8 mouse cellular contexts compared by ENCODE assay signal in the genomic region with DNA sequence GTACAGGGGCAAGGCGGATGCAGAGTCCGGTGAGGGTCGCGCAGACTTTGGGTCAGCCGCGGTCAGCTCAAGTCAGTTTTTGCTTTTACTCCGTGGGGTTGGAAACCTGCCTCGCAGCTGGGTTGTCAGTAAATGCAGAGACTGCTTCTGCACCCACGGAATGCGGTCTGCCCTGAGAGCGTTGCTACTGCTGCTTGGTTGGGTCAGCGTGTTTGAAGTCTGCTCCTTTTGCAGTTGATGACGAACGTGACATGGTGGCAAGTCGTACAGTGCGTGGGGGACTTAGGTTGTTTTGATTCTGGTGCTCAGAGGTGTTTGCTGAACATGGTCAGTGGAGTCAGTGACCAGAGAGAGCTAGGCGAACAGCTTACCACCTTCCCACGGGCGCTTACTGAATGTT. TPM values are rescaled to one million over a fixed set of nuclear protein-coding genes. Genes with fewer than 3 reads are reported as not detected.
DNase-seq lines count a peak whose midpoint lies in the region; ATAC-seq and TF ChIP-seq lines count a peak whose summit lies in the region.

No protein-coding gene starts in this region.

- TF ChIP-seq POLR2A in kidney, adult 2 months (IDR thresholded peaks at IDR 0.05; ENCODE audit: low read depth, low read length): no peak

- H3K9ac ChIP-seq in forebrain, postnatal 0 days: peak overlapping the region; percentile 92

- no peaks in the 10 kb centered on the region for H3K36me3 ChIP-seq in kidney, adult 2 months (ENCODE audit: control insufficient read depth, insufficient read depth, low read length)
- H3K36me3 ChIP-seq in forebrain, postnatal 0 days (ENCODE audit: insufficient read depth): peaks cover 16% of the 10 kb centered on the region
- H3K36me3 ChIP-seq in megakaryocyte, embryonic 14.5 days (replicated peaks; ENCODE audit: low read length): peaks cover 34% of the 10 kb centered on the region

- ATAC-seq in Patski: peak; percentile 28
- peak; percentile 17 for ATAC-seq in forebrain, postnatal 0 days

- peak overlapping the region; percentile 70 for H3K4me2 ChIP-seq in forebrain, postnatal 0 days (ENCODE audit: low read depth)

- POLR2A ChIA-PET in Patski (lab: Charles Lee): interaction anchor here (0.6 kb wide), 2 partner anchors 29 to 487 kb away, joined by 3 read pairs; no protein-coding TSS in a partner anchor

- TF ChIP-seq CTCF in kidney, adult 2 months (conservative IDR thresholded peaks at IDR 0.05; ENCODE audit: insufficient read depth, insufficient read length, low read depth, low read length): no peak
- TF ChIP-seq CTCF in Patski (IDR thresholded peaks at IDR 0.05): no peak
- no peak for TF ChIP-seq CTCF in forebrain, postnatal 0 days (IDR thresholded peaks at IDR 0.05; ENCODE audit: low read depth)

- H3K4me1 ChIP-seq in kidney, adult 2 months (ENCODE audit: control insufficient read depth, insufficient read depth, low read length): 0 out of 2 replicates have a peak, but pooled peaks cover 3% of the 10 kb centered on the region
- peaks cover 9% of the 10 kb centered on the region for H3K4me1 ChIP-seq in forebrain, postnatal 0 days (ENCODE audit: insufficient read depth)
- H3K4me1 ChIP-seq in megakaryocyte, embryonic 14.5 days: peaks cover 67% of the 10 kb centered on the region

- CTCF ChIA-PET in Patski (lab: Charles Lee): no interaction called here

- peak overlapping the region; percentile 87 for H3K27ac ChIP-seq in kidney, adult 2 months (ENCODE audit: insufficient read depth, low read depth, low read length)
- H3K27ac ChIP-seq in forebrain, postnatal 0 days (ENCODE audit: low read depth, low read length): peak overlapping the region; percentile 73

- no peaks in the 10 kb centered on the region for H3K9me3 ChIP-seq in forebrain, postnatal 0 days (ENCODE audit: low read length)
- no peaks in the 10 kb centered on the region for H3K9me3 ChIP-seq in megakaryocyte, embryonic 14.5 days

- 1% methylated on average over 19 of the region's 19 CpGs for WGBS in kidney, adult 2 months
- 5% methylated on average over 19 of the region's 19 CpGs for WGBS in forebrain, postnatal 0 days

- H3K4me3 ChIP-seq in kidney, adult 2 months (ENCODE audit: insufficient read depth, low read depth, low read length): peak overlapping the region; percentile 99
- peak overlapping the region; percentile 68 for H3K4me3 ChIP-seq in forebrain, postnatal 0 days (ENCODE audit: low read depth, low read length)
- peak overlapping the region; percentile 100 for H3K4me3 ChIP-seq in megakaryocyte, embryonic 14.5 days (replicated peaks)

- no peaks in the 10 kb centered on the region for H3K27me3 ChIP-seq in kidney, adult 2 months (replicated peaks; ENCODE audit: control insufficient read depth, insufficient read depth, low read length)
- no peaks in the 10 kb centered on the region for H3K27me3 ChIP-seq in Patski
- H3K27me3 ChIP-seq in forebrain, postnatal 0 days (ENCODE audit: insufficient read depth, low read length): no peaks in the 10 kb centered on the region
- no peaks in the 10 kb centered on the region for H3K27me3 ChIP-seq in megakaryocyte, embryonic 14.5 days (replicated peaks)

- in situ Hi-C loops in Patski (cut with MboI; ENCODE audit: low pct_unique_long_range_greater_than_20kb): no loop called here

- no peak for DNase-seq in kidney, adult 2 months
- no peak for DNase-seq in kidney, adult 11 months
- DNase-seq in Patski (ENCODE audit: low read depth, low spot score): no peak
- DNase-seq in forebrain, postnatal 0 days: no peak
- DNase-seq in ovary, postnatal 36 days (ENCODE audit: low spot score): no peak
- DNase-seq in adrenal gland, postnatal 10 days: no peak
- DNase-seq in urinary bladder, postnatal 25 days (ENCODE audit: low spot score): no peak

RNA-seq across cellular contexts. Expression of gene Golga3, which starts 0.5 kb away (rescaled TPM):
- 7.8 and 8.6 TPM in 2 replicates for polyA plus RNA-seq in kidney, adult 2 months (2012; rRNA removed)
- polyA plus RNA-seq in Patski (2021): 33.5 TPM
- 17.8 and 25.1 TPM in 2 replicates for total RNA-seq in forebrain, postnatal 0 days (2014; rRNA removed)
- 12.7 and 15.9 TPM in 2 replicates for polyA plus RNA-seq in forebrain, postnatal 0 days (2015; fragmentation: Nextera tagmentation; extraction: Ambion mirVana)
- polyA plus RNA-seq in megakaryocyte, embryonic 14.5 days (2012; ENCODE audit: insufficient read depth, low replicate concordance): 0.26 and 2.0 TPM in 2 replicates
- 10 to 100 TPM; 31.6 to 37.8 TPM for total RNA-seq in adrenal gland, postnatal 10 days (2021)

RNA-seq across cellular contexts. Expression of gene Chfr, which starts 41.4 kb away (rescaled TPM):
- polyA plus RNA-seq in kidney, adult 2 months (2012; rRNA removed): 23.2 and 23.5 TPM in 2 replicates
- polyA plus RNA-seq in Patski (2021): 43.4 TPM
- total RNA-seq in forebrain, postnatal 0 days (2014; rRNA removed): 60.1 and 69.1 TPM in 2 replicates
- polyA plus RNA-seq in forebrain, postnatal 0 days (2015; fragmentation: Nextera tagmentation; extraction: Ambion mirVana): 45.9 and 53.8 TPM in 2 replicates
- polyA plus RNA-seq in megakaryocyte, embryonic 14.5 days (2012; ENCODE audit: insufficient read depth, low replicate concordance): 16.6 and 30.1 TPM in 2 replicates
- total RNA-seq in adrenal gland, postnatal 10 days (2021): 10 to 100 TPM; 34.3 to 44.4 TPM

RNA-seq across cellular contexts. Expression of gene Ankle2, which starts 53.8 kb away (rescaled TPM):
- 7.5 and 8.6 TPM in 2 replicates for polyA plus RNA-seq in kidney, adult 2 months (2012; rRNA removed)
- 40.2 TPM for polyA plus RNA-seq in Patski (2021)
- 31.0 and 40.2 TPM in 2 replicates for total RNA-seq in forebrain, postnatal 0 days (2014; rRNA removed)
- 11.6 and 17.8 TPM in 2 replicates for polyA plus RNA-seq in forebrain, postnatal 0 days (2015; fragmentation: Nextera tagmentation; extraction: Ambion mirVana)
- 0.32 and 3.0 TPM in 2 replicates for polyA plus RNA-seq in megakaryocyte, embryonic 14.5 days (2012; ENCODE audit: insufficient read depth, low replicate concordance)
- total RNA-seq in adrenal gland, postnatal 10 days (2021): 10 to 100 TPM; 37.1 to 40.6 TPM
